Mouse (Mus musculus): ENCODE results near the gene Shroom2. TPM values are rescaled to one million over a fixed set of nuclear protein-coding genes. Genes with fewer than 3 reads are reported as not detected.
"Not testable (repeated sequence)": the region's sequence is repeated elsewhere in the genome, so short reads cannot be mapped to it uniquely, and the experiment has no call there.

The Shroom2 gene
- total and polyA plus RNA-seq, 2 experiments from 2014 or later, result 82.7 to 167 TPM

DNA sequence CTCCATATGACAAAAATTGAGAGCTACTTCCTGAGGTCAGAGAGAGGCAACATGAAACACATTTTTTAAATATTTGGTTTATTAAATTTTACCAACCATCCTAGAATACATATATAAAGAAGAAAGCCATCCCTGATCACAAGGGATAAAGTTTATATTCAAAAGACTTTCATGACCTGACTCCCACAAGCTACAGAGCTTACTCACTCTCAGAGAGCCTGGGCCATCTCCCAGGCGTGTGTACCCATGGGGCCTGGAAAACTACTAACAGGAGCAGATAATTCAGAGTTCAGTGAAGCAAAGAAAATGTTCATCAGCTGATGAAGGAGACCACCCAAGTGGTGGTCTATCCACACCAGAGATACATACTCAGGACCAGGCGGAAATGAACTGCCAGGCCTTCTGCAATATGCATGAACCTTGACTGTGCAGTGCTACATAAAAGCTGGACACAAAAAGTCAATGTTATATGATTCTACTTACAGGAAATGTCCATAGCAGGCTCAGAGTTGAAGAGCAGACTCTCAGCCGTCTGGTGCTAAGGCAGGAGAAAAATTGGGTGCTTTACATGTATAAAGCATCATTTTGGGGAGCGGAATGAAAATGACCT is 30.4 kb downstream of the Shroom2 start:
- no peak overlapping the region for H3K4me2 ChIP-seq (ENCODE audit: low read depth)
- H3K27me3 ChIP-seq (ENCODE audit: insufficient read depth, low read length), result no peaks in the 10 kb centered on the region
- no peak for DNase-seq
- no peak for ATAC-seq
- no peaks in the 10 kb centered on the region for H3K4me1 ChIP-seq (ENCODE audit: insufficient read depth)
- no peak overlapping the region for H3K27ac ChIP-seq (ENCODE audit: low read depth, low read length)
- H3K4me3 ChIP-seq (ENCODE audit: low read depth, low read length), result no peak overlapping the region
- H3K36me3 ChIP-seq (ENCODE audit: insufficient read depth), result no peaks in the 10 kb centered on the region
- TF ChIP-seq CTCF (IDR thresholded peaks at IDR 0.05; ENCODE audit: low read depth), result no peak
- no peak overlapping the region for H3K9ac ChIP-seq
- no peaks in the 10 kb centered on the region for H3K9me3 ChIP-seq (ENCODE audit: low read length)
- WGBS, result 72% methylated on average over 4 of the region's 4 CpGs

DNA sequence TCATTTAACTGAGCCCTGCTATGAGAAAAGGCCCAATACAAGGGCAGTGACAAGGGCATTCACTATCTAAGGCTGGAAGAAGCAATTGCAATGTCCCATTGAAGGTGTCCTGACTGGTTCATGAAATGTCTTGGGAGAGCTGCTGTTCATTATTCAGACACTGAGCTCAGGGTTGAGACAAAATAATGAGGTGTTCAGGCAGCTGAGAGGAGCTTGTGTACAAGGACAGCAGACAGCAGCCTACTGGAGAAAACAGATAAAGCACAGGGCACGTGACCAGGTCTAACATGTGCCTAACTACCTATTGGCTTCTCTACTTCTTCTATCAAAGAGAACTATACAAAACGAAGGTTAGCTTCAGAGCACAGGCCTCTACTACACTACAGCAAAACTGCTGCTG is 31.1 kb downstream of the Shroom2 start:
- Histone ChIP-seq H3K4me3 (ENCODE audit: low read depth, low read length) (no peak overlapping the region), H3K27ac (ENCODE audit: low read depth, low read length) (no peak overlapping the region), H3K9me3 (ENCODE audit: low read length) (no peaks in the 10 kb centered on the region), H3K27me3 (ENCODE audit: insufficient read depth, low read length) (no peaks in the 10 kb centered on the region), H3K9ac (no peak overlapping the region), H3K4me2 (ENCODE audit: low read depth) (no peak overlapping the region), H3K4me1 (ENCODE audit: insufficient read depth) (no peaks in the 10 kb centered on the region), H3K36me3 (ENCODE audit: insufficient read depth) (no peaks in the 10 kb centered on the region)
- TF ChIP-seq CTCF (IDR thresholded peaks at IDR 0.05; ENCODE audit: low read depth), result no peak
- WGBS, result 59% methylated on average over 2 of the region's 2 CpGs
- DNase-seq, result no peak
- no peak for ATAC-seq

DNA sequence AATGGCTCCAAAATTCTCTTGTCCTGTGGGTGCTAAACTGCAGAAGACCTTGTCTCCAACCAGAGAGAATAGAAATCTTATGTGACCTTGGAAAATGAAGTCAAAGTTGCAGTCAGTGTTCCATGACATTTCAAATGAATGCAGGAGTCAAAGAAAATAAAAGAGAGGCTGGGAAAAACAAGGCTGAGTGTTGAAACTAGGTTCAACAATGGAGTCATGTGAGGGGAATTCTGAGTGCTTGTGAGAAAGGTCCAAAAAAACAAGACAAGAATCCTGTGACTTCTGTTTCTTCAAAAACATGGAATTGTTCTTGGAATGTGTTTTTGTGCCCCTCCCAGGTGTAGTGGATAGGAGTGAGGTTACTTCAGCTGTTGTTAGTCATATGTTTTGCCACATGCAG is 34.0 kb downstream of the Shroom2 start:
- Histone ChIP-seq H3K36me3 (ENCODE audit: insufficient read depth) (no peaks in the 10 kb centered on the region), H3K4me1 (ENCODE audit: insufficient read depth) (no peaks in the 10 kb centered on the region), H3K4me2 (ENCODE audit: low read depth) (no peak overlapping the region), H3K9ac (no peak overlapping the region), H3K9me3 (ENCODE audit: low read length) (no peaks in the 10 kb centered on the region), H3K27me3 (ENCODE audit: insufficient read depth, low read length) (no peaks in the 10 kb centered on the region), H3K4me3 (ENCODE audit: low read depth, low read length) (no peak overlapping the region), H3K27ac (ENCODE audit: low read depth, low read length) (no peak overlapping the region)
- no peak for TF ChIP-seq CTCF (IDR thresholded peaks at IDR 0.05; ENCODE audit: low read depth)
- DNase-seq (no peak), ATAC-seq (no peak)

DNA sequence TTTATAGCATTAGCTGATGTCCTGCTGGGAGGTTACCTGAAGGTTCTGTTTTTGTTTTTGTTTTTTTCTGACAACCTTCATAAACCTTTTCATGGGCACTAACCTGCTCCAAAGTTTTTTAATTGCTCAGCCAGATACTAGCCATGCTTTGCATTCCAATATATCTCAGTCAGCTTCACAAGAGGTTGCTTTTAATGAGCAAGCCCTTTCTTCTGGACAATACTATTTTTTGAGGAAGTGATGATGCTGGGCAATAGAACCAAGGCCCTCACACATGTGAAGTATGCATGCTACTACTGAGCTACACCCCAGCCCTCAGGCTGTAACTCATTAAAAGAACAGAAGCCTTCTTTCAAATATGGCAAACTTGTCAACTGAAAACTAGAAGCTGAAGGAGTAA is 52.6 kb downstream of the Shroom2 start:
- H3K9ac ChIP-seq, result no peak overlapping the region
- no peaks in the 10 kb centered on the region for H3K4me1 ChIP-seq (ENCODE audit: insufficient read depth)
- no peaks in the 10 kb centered on the region for H3K36me3 ChIP-seq (ENCODE audit: insufficient read depth)
- no peak overlapping the region for H3K4me2 ChIP-seq (ENCODE audit: low read depth)
- no peak for DNase-seq
- H3K27me3 ChIP-seq (ENCODE audit: insufficient read depth, low read length), result no peaks in the 10 kb centered on the region
- no peak for TF ChIP-seq CTCF (IDR thresholded peaks at IDR 0.05; ENCODE audit: low read depth)
- H3K4me3 ChIP-seq (ENCODE audit: low read depth, low read length), result no peak overlapping the region
- no peaks in the 10 kb centered on the region for H3K9me3 ChIP-seq (ENCODE audit: low read length)
- no peak overlapping the region for H3K27ac ChIP-seq (ENCODE audit: low read depth, low read length)
- ATAC-seq, result no peak

DNA sequence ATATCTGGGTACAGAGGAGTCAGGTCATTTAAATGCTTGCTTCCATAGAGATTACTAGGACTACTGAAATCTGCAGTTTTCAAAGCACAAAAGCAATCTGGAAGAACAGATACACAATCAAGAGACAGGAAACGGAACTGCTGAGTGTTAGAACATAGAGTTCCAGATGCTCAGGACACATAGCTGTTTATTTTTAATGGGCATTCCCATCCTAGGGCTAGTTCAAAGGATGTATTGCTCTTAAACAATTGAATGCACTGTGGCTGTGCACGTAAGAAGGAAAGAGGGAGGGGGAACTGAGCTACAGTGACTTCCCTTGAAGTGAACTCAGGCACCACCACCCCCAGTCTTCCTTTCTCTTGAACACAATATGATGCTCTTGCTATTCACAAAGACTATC is 58.5 kb downstream of the Shroom2 start:
- H3K27ac ChIP-seq (ENCODE audit: low read depth, low read length); H3K4me1 ChIP-seq (ENCODE audit: insufficient read depth); H3K4me2 ChIP-seq (ENCODE audit: low read depth); H3K4me3 ChIP-seq (ENCODE audit: low read depth, low read length); H3K9ac ChIP-seq; ATAC-seq; H3K9me3 ChIP-seq (ENCODE audit: low read length); DNase-seq; H3K36me3 ChIP-seq (ENCODE audit: insufficient read depth); H3K27me3 ChIP-seq (ENCODE audit: insufficient read depth, low read length): not testable (repeated sequence)
- WGBS, result 49% methylated on average over 2 of the region's 2 CpGs

DNA sequence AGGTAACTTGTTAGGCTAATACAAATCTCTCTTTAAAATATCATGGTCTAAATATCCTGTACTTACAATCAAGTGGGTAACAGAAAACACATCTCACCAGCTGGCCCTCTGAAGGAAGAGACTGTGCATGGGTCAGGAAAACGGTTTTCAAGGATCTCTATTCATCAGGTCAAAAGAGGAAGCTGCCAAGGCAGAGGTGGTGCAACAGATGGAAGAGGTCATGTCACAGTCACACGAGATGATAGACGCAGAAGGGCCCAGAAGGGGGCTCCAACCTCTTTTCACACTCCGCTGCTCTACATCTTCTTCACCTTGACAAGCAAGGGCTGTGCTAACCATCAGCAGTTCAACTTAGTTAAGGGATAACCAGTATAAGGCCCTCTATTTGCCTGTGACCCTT is 60.9 kb downstream of the Shroom2 start:
- ATAC-seq, result no peak
- WGBS, result 59% methylated on average over 4 of the region's 4 CpGs

DNA sequence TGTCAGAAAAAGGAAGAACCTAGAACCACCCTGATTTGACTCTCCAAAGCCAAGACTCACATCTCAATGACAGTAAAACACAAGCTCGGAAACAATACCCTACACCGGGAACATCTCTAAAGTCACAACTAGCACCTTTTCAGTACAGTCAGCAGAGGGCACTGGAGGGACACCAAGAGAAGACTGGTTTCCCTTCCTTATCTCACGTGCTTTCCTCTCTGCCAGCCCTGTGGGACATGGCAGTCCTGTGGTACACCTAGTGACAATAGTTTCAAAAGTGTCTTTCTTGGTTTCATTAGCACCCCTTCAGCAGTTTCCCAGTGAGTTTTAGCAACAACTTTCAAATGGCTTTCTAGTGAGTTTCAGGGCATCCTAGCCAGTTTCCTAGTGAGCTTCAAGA is 63.9 kb downstream of the Shroom2 start:
- no peaks in the 10 kb centered on the region for H3K27me3 ChIP-seq (ENCODE audit: insufficient read depth, low read length)
- H3K27ac ChIP-seq (ENCODE audit: low read depth, low read length), result no peak overlapping the region
- no peak overlapping the region for H3K4me3 ChIP-seq (ENCODE audit: low read depth, low read length)
- H3K9ac ChIP-seq, result no peak overlapping the region
- WGBS, result 31% methylated on average over 3 of the region's 3 CpGs
- H3K4me2 ChIP-seq (ENCODE audit: low read depth), result no peak overlapping the region
- ATAC-seq (peak; percentile 68), DNase-seq (peak; percentile 54)
- no peaks in the 10 kb centered on the region for H3K4me1 ChIP-seq (ENCODE audit: insufficient read depth)
- H3K36me3 ChIP-seq (ENCODE audit: insufficient read depth), result no peaks in the 10 kb centered on the region
- no peaks in the 10 kb centered on the region for H3K9me3 ChIP-seq (ENCODE audit: low read length)
- TF ChIP-seq CTCF (IDR thresholded peaks at IDR 0.05; ENCODE audit: low read depth), result peak; percentile 66

More for the DNA sequence above, 60.9 kb downstream of the Shroom2 start:
- H3K27ac ChIP-seq (ENCODE audit: low read depth, low read length), result no peak overlapping the region
- H3K4me3 ChIP-seq (ENCODE audit: low read depth, low read length), result no peak overlapping the region
- no peaks in the 10 kb centered on the region for H3K4me1 ChIP-seq (ENCODE audit: insufficient read depth)
- no peak for TF ChIP-seq CTCF (IDR thresholded peaks at IDR 0.05; ENCODE audit: low read depth)
- H3K36me3 ChIP-seq (ENCODE audit: insufficient read depth), result no peaks in the 10 kb centered on the region
- H3K4me2 ChIP-seq (ENCODE audit: low read depth), result no peak overlapping the region
- no peak overlapping the region for H3K9ac ChIP-seq
- DNase-seq, result no peak
- H3K27me3 ChIP-seq (ENCODE audit: insufficient read depth, low read length), result no peaks in the 10 kb centered on the region
- no peaks in the 10 kb centered on the region for H3K9me3 ChIP-seq (ENCODE audit: low read length)

DNA sequence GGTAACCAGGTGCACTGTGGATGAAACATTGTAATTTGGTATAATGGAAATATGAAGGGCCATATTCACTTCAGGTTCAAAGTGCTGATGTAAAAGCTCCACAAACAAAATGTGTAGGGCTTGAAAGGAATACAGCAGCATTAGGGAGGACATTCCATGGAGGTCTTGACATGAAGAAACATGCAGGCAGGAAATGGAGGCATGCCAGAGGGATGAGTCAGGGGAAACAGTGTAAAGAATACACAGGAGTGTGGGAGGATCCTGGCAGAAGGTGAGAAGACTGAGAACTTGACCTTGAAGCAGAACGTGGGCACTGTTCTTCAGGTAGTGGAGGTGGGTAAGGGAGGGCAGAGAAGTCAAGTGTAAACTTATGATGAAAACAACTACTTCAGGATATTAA is 65.6 kb downstream of the Shroom2 start:
- no peak overlapping the region for H3K27ac ChIP-seq (ENCODE audit: low read depth, low read length)
- H3K4me3 ChIP-seq (ENCODE audit: low read depth, low read length), result no peak overlapping the region
- H3K4me1 ChIP-seq (ENCODE audit: insufficient read depth), result no peaks in the 10 kb centered on the region
- H3K9me3 ChIP-seq (ENCODE audit: low read length), result no peaks in the 10 kb centered on the region
- no peak for TF ChIP-seq CTCF (IDR thresholded peaks at IDR 0.05; ENCODE audit: low read depth)
- no peak for ATAC-seq
- no peaks in the 10 kb centered on the region for H3K36me3 ChIP-seq (ENCODE audit: insufficient read depth)
- H3K4me2 ChIP-seq (ENCODE audit: low read depth), result no peak overlapping the region
- no peak for DNase-seq
- whole genome bisulfite sequencing, result 82% methylated on average over 1 of the region's 1 CpGs
- H3K27me3 ChIP-seq (ENCODE audit: insufficient read depth, low read length), result no peaks in the 10 kb centered on the region
- no peak overlapping the region for H3K9ac ChIP-seq

Data from forebrain, postnatal 0 days (tissue).